Mouse (Mus musculus): ENCODE measurements around the gene Arrb2.
"Not testable (repeated sequence)": the region's sequence is repeated elsewhere in the genome, so short reads cannot be mapped to it uniquely, and the experiment has no call there.

Gene Arrb2

DNA sequence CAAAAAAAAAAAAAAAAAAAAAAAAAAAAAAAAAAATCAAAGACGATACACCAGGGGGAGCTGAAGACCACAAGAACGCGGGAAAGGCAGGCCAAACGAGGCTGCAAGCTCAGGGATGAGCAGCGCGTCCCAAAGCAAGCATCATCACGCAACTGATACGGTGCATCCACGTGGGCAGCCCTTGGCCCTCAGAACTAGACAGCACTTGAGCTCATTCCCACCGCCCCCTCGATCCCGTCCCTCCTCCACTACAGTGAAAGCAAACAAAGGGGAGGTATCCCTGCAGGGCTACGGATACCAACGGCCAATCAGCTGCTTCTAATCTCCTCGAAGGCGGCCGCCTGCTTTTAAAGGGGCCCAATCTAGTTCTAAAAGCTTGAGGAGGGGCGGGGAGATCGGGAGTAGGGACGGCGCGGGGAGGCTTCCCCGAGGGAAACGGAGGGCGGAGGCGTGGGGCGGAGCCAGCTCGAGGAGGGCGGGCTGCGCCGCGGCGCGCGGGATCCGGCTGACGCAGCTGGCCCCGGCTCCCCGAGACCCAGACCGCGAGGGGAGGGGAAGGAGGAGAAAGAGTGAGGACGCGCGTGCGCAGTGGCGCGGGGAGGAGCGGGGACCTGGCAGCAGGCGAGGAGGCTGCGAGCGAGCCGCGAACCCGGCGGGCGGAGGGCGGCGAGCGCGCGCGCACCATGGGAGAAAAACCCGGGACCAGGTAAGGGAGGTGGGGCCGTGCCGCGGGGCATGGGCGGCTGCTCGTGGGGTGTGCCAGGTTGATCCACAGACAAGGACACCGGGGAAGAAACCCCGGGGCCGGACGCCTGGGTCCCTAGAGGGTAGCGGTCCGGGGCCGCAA lies at the start of gene Arrb2:
Gene Arrb2, plus strand, starts transcription at position 588 of the 847 bp plus-strand sequence.
- peak; percentile 93 to 96 for DNase-seq (ENCODE audit: low read depth in 1 of 2, low spot score in 2 of 2)

DNA sequence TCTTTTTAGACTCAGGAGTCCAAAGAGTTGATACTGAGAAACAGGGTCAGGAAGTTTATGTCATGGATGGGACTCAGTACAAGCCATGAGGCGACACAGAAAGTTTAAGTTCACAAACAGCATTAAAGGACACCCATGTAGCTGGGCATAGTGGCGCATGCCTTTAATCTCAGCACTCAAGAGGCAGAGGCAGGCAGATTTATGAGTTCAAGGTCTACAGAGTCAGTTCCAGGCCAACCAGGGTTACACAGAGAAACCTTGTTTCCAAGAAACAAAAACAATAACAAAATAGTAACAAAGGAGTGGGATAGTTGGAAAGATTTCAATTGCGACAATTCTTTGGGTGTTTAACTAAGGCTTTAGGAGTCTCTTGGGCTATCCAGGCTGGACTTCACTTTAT lies 48.3 kb upstream of the Arrb2 start:
- no peak for DNase-seq (ENCODE audit: low read depth in 1 of 2, low spot score in 2 of 2)

DNA sequence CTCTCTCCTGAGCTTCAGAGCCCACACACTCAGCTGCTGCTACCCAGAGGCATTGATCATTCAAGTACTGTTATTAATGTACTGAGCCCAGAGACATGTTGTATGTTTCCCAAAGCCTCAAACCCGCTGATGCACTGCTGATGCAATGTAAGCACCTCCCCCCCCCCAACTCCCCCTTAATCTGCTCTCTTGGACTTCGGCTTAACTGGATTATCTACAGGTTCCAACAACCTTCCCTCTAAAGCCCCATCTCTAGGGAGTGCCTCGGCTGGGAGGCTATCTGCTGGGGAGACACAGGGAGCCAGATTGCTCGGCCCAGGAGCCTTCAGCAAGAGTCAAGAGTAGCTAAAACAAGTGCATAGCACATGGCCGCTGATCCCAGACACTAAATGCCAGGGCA lies 45.0 kb upstream of the Arrb2 start:
- DNase-seq (ENCODE audit: low read depth in 1 of 2, low spot score in 2 of 2): no peak

DNA sequence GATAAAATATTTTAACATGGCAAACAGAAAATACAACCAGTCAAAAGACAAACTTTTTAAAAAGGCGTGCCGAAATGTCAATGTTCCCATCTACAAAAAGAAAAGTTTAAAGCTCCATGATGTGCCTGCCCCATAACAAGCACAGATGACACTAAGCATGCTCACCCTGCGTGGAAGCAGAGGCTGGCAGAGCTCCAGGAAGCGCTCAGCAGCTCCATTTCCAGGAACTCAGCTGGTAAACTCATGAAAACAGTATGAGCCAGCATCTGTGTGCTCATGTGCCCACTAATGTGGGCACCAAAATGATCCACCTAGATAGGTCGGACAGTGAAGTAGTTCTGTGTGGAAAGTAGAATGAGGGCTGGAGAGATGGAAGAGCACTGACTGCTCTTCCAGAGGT lies 43.0 kb upstream of the Arrb2 start:
- no peak for DNase-seq (ENCODE audit: low read depth in 1 of 2, low spot score in 2 of 2)

DNA sequence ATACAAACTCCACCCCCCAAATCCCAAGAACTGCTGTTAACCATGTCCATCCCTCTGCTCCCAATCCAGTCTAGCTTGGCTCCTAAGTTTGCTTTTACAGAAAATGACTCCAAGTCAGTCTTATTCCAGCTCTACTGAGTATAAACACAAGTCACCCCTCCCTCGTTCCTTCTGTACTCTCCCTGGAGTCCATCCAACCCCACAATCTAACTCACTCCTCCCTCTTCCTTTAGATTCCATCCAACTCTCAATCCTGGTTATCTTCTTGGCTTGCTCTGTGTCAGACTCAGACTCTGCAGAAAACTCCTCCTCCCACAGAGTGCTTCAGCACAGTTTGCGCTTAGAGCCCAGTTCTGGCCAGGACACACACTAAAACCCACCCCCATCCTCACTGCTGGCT lies 28.8 kb upstream of the Arrb2 start:
- no peak for DNase-seq (ENCODE audit: low read depth in 1 of 2, low spot score in 2 of 2)

DNA sequence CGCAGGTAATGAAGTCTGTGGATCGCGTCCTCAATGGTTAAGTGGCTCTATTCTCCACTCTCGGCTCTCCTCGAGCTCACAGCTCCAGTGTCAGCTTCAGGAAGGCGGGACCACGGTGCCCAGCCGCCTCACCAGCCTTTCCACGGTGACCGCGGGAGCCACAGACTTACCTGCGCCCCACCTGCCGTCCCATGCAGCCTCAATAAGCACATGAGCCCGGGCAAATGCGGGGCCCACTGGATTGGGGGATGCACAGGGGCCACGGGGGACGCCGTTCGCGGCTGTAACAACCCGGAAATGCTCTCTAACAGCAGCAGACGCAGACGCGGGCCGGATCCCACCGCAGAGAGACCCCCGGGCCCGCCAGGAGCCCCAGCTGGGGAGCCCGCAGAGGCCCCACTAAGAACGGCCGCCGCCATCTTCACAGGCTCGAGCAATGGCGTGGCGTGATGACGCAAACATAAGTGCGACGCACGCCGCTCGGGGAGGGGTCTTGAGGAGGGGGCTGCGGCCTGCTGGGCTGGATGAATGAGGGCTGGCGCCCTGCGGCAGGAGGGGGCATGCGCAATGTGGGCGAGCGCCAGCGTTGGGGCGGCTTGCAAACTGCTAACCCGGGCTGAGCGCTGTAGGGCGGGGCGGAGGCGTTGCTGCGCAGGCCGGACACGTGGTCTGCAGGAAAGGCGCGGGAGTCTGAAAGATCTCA lies 22.7 kb upstream of the Arrb2 start, which contains the start of gene Pelp1:
Gene Pelp1, minus strand, starts transcription at position 438 of the 703 bp plus-strand sequence.
- peak; percentile 61 to 77 for DNase-seq (ENCODE audit: low read depth in 1 of 2, low spot score in 2 of 2)

DNA sequence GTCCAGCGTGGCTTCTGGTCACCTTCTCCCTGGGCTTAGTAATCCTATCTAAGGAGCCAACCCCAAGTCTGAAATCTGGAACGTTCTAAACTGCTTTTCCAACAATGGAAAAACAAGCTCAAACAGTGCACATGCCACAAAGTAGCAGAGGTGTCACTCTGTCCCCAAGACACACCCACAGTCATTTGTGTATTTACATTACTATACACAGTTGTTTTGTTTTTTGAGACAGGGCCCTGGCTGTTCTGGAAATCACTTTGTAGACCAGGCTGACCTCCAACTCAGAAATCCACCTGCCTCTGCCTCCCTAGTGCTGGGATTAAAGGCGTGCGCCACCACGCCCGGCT lies 22.2 kb upstream of the Arrb2 start:
- no peak for DNase-seq (ENCODE audit: low read depth in 1 of 2, low spot score in 2 of 2)

DNA sequence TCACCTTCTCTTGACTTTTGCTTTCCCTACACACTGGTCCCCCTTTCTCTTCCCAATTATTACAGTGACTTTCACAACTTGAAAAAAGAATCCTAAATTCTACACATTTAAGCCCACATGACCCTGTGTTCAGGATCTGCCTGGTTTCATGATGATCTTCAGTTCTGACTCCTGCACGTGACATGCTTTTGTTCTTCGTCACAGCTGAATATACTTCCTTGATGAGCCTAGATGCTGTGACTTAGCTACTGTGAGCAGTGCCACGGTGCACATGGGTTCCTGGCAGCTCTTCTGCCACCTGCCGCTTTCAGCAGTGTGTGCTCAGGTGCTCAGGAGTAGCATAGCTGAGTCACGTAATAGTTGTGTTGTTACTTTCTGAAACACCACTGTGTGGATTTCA lies 19.8 kb upstream of the Arrb2 start:
- no peak for DNase-seq (ENCODE audit: low read depth in 1 of 2, low spot score in 2 of 2)

DNA sequence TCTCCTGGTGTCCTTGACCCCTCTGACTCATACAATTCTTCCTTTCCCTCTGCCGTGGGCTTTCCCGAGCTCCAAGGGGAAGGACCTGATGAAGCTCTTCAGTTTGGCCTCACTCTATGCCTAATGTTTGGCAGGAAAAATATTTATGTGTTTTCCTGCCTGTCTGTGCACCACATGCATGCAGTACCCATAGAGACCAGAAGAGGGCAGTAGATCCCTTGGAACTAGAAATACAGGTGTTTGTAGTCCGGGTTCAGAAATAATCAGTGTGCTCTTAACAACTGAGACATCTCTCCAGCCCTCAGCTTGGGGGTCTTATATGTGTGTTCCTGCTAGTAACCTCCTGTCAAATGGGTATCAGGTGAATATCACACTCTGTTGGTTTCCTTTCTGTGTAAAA lies 18.5 kb upstream of the Arrb2 start:
- DNase-seq (ENCODE audit: low read depth in 1 of 2, low spot score in 2 of 2): peak in 1 of 2 experiments; percentile 67

DNA sequence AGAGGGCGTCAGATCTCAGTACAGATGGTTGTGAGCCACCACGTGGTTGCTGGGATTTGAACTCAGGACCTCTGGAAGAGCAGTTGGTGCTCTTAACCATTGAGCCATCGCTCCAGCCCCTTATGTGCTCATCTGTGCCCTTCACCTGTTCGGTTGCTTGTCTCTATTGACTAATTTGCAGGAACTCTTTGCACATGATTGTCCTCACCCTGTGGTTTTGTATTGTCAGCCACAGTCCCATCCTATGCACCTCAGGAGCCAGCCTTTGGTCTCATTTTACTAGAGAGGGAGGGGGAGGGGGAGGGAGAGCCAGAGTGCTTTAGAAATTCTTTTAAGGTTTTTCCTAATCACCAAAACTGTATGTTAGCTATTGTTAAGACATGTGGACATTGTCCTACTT lies 14.2 kb upstream of the Arrb2 start:
- no peak for DNase-seq (ENCODE audit: low read depth in 1 of 2, low spot score in 2 of 2)

DNA sequence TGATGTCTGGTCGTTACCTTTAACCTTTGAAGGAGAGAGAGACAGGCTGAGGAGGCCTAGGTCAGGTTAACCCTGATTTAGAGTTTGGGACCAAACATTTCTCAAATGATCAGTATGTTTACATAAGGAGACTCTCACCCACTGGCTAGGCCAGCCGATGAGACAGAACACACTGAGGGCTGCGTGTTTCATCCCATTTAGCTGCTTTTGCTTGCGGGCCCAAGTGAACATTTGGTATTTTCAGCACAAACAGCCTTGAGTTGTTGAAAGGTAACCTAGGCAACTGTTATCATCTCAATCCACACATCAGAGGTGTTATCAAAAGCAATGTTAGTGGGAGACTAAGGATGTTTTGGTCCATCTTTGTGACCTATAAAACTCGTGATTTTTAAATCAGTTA lies 12.9 kb upstream of the Arrb2 start:
- no peak for DNase-seq (ENCODE audit: low read depth in 1 of 2, low spot score in 2 of 2)

DNA sequence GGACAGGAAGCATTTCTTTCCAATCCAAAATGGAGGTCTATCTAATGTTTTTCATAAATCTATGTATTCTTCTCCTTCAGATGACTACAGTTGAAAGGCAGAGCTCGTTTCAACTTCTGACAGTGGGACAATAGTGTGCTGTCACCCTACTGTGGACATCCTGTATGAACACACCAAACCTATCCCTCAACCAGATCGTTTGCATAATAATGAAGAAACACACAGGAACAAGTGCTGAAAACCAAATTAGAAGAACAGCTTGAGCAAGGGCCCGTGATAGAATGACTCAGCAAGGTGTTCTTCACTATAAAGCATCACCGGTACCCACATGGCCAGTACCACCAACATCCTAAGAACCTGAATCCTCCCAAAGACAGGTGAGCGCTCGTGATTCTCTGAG lies 5.8 kb upstream of the Arrb2 start:
- not testable (repeated sequence) for DNase-seq (ENCODE audit: low read depth in 1 of 2, low spot score in 2 of 2)

DNA sequence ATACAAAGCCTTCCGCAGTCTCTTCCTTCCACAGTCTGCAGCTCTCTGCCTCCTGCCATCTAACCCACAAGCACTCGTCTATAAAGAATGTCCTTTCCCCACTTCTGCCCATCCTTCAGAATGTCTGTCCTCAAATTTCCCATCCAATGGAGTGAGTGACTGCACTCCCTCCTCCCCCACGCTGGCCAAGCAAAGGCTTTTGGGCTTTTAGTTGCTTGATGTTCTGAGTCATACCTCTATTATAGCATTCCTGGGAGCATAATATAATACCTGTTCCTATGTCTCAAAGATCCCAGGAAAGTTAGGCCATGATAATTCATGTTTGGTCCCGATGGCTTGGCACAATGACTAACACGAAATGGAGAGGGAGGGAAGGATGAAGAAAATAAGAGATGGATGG lies 861 bp upstream of the Arrb2 start:
- no peak for DNase-seq (ENCODE audit: low read depth in 1 of 2, low spot score in 2 of 2)

DNA sequence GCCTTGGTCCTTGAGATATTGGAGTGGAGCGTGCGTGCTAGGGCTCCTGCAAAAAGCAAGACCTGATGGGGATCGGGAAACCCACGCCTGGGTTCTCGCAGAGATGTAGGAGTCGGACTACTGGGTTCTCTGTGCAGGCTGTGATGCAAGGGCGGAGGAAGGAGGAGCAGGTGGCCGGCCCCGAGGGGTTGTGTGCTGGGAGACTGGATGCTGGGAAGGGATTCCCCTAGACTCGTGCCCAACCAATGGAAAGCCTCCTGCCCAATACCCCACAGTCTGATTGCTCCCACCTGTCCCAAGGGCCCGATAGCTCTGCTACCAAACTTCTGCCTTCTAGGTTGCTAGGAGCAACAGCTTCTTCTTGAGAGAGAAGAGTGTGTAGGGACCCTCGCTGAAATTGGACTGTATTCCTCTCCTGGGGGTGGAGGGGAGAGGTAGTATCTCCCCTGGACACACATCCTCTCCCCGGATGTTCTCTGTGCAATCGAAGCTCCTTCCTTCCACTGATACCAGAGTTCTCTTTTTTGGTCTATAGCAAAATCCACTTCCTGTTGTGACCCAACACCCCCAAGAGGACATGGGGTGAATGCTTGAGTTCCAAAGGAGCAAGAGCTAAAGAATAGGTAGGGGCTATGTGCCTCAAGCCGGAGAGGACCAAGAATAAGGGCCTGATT lies 597 bp downstream of the Arrb2 start:
- DNase-seq (ENCODE audit: low read depth in 1 of 2, low spot score in 2 of 2): peak in 1 of 2 experiments; percentile 30

DNA sequence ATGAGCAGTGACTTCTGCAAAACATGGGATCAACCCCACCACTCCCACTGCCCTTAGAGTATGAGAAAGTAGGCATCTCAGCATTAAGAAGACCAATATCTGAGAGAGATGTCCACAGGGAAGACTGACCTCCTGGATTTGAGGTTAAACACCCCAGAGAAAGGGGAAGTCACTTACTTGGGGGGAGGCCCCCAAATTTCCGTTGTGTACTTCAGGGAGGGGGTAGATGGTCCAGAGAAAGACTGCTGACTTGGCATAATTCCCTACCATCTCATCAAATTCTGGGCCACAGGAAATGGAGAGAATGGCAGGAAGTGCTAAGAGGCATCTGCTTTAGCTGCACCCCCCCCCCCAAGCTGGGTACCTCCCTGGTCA lies 1.1 kb downstream of the Arrb2 start:
- peak in 1 of 2 experiments; percentile 22 for DNase-seq (ENCODE audit: low read depth in 1 of 2, low spot score in 2 of 2)

DNA sequence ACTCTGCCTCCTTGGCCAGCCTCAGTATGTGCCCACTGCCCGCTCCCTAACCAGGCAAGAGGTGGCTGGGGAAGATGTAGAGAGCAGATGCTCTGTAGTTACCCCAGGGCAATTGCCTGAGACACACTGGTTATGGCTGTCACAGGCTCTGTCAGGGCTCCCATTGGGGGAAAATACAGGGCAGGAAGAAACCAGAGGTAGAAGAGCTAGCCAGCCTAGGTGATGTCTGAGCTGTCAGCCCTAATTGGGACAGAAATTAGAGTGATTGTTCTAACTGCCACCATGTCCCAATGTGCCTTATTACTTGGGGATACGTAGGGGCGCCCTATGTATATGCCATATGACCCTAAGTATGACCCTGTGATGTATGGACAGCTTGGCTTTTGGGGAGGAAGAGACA lies 1.5 kb downstream of the Arrb2 start:
- DNase-seq (ENCODE audit: low read depth in 1 of 2, low spot score in 2 of 2): no peak

DNA sequence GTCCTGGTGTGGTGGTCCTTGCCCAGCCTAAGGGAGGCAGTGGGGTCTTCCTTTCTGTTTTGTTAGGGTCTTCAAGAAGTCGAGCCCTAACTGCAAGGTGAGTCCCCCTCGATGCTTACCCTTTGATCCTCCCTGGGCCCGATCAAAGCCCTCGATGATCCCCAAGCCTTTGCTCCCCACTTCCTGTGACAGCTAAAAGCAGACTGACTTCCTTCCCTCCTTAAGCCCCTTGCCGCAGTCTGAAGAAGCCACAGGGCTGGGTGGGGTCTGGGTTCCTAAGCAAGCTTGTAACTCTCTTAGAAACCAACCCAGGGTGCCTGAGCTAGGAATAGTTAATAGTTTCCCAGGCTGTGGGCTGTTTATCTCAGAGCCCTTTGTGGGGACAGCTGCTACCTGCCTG lies 3.0 kb downstream of the Arrb2 start:
- no peak for DNase-seq (ENCODE audit: low read depth in 1 of 2, low spot score in 2 of 2)

DNA sequence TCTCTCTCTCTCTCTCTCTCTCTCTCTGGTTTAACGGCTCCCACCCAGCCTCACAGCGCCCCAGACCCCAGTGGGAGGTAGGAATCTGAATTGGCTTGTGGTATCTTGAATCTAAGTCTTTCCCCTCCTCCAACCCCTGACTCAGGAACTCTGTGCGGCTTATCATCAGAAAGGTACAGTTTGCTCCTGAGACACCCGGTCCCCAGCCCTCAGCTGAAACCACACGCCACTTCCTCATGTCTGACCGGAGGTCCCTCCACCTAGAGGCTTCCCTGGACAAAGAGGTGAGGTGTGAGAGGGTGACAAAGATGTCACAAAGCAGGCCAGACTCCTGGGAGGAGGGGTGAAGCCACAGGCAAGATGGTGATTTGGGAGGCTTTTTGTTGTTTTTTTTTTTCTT lies 5.0 kb downstream of the Arrb2 start:
- DNase-seq (ENCODE audit: low read depth in 1 of 2, low spot score in 2 of 2): no peak

DNA sequence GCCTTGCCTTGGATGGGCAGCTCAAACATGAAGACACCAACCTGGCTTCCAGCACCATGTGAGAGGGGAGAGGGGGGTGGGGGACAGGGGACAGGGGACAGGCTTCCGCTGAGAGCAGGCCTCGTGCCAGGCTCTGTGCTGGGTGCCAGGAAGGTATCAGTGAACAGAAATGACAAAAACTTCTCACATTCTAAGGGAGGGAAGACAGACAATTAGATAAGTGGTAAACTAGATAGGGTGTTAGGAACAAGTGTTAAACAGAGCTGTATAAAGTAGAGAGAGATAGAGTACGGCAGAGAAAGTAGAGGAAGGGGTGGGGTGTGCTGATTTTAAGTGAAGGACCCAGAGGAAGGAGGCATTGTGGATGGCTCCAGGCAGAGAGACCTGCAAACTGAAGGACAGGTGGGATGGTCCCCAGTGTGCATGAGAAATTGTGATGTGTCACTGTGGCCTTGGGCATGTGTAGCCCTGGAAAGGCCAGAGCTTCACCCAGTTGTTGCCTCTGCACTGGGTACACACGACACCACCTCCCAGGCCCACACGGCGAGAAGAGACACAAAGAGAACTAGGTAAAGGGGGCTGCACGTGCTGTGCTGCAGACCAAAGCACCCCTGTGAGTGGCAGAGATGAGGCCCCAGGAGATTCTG lies 6.4 kb downstream of the Arrb2 start:
- DNase-seq (ENCODE audit: low read depth in 1 of 2, low spot score in 2 of 2): no peak

DNA sequence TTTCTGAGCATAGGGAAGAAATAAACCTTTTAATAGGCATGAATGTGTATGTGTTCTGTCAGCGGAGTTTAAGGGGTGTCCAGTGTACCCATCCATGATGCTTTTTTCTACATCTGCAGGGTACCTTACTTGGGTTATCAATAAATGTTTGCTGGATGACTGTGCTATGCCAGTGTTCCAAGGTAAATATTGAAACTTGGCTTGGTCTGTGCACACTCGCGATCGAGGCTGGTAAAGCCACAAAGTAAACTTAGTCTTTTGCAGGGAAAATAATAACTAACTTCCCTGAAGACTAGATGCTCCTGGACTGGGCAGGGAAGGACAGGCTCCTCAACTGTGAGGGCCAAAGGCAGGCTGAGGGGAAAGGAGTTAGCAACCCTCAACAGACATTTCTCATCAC lies 8.2 kb downstream of the Arrb2 start:
- no peak for DNase-seq (ENCODE audit: low read depth in 1 of 2, low spot score in 2 of 2)

DNA sequence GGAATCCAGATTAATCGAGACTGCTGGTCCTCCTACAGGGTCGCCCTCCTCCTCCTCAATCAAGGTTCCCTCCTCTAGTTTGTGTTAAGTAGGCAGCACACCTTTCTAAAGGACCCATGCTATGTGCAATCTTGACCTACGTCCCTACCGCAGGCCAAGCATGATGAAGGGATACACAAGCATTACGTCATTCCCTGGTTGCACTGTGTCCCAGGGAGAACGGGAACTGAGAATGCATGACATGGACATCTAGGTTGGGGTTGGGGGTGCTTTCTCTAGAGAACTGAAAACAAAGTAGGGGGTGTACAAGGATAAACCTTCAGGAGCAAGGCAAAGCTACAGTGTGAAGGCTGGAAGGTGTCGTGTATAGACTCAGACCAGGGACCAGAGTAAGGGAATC lies 9.4 kb downstream of the Arrb2 start:
- DNase-seq (ENCODE audit: low read depth in 1 of 2, low spot score in 2 of 2): no peak

DNA sequence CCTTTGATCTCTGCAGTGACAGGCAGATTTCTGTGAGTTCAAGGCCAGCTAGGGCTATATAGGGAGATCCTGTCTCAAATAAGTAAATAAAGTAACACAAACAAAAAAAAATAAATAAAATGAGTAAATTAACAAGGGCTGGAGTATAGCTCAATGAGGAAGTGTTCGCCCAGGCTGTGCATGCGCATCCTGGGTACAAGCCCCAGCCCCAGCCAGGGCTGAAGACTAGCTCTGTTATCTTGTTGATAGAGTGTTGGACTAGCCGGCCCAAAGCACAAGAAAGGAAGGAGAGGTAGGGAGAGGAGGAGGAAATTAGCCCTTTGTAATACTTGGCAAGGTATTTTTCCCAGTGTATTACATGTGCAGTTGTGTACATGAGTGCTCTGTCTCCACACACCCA lies 11.5 kb downstream of the Arrb2 start:
- no peak for DNase-seq (ENCODE audit: low read depth in 1 of 2, low spot score in 2 of 2)
